Mouse (Mus musculus): Measurements from ENCODE around the gene Ctnnd1. TPM values are rescaled to one million over a fixed set of nuclear protein-coding genes. Genes with fewer than 3 reads are reported as not detected.

Gene Ctnnd1
- total and polyA plus RNA-seq, 3 experiments = 11.5 to 31.6 TPM; not detected in 1

GRCm38 (mm10) chr2:84626366-84626975 lies 24.1 kb downstream of the Ctnnd1 start:
- Histone ChIP-seq H3K9me3 (replicated peaks; ENCODE audit: insufficient read depth, low read length) (no peaks in the 10 kb centered on the region), H3K4me1 (ENCODE audit: control insufficient read depth in 1 of 2, insufficient read depth in 2 of 2, low read length in 2 of 2) (peaks cover 8% of the 10 kb centered on the region in 2 experiments; a peak in 3 of 4 replicates), H3K27ac (ENCODE audit: control insufficient read depth, low read depth, low read length) (no peak overlapping the region), H3K27me3 (ENCODE audit: control insufficient read depth in 1 of 2, insufficient read depth in 2 of 2, low read length in 2 of 2) (no peaks in the 10 kb centered on the region), H3K79me2 (ENCODE audit: control insufficient read depth, insufficient read depth, low read length, poor library complexity) (peaks cover 7% of the 10 kb centered on the region; the same call in 1 of the 2 replicates), H3K4me3 (ENCODE audit: control insufficient read depth in 1 of 2, insufficient read depth in 1 of 2, low read depth in 2 of 2, low read length in 2 of 2) (no peak overlapping the region), H3K9ac (ENCODE audit: control insufficient read depth, low read depth, low read length, poor library complexity, severe bottlenecking) (no peak overlapping the region), H3K36me3 (ENCODE audit: control insufficient read depth in 1 of 2, insufficient read depth in 2 of 2, low read length in 2 of 2) (peaks cover 0 to 18% of the 10 kb centered on the region in 2 experiments; a peak in 2 of 4 replicates)
- no peak for DNase-seq (ENCODE audit: low read depth, low spot score)
- TF ChIP-seq RCOR1 (IDR thresholded peaks at IDR 0.05; ENCODE audit: low read depth, low read length) (no peak), RAD21 (IDR thresholded peaks at IDR 0.05; ENCODE audit: low read depth, low read length) (no peak)

GRCm38 (mm10) chr2:84624201-84624600 lies 26.4 kb downstream of the Ctnnd1 start:
- H3K79me2 ChIP-seq (ENCODE audit: control insufficient read depth, insufficient read depth, low read length, poor library complexity) = peaks cover 6% of the 10 kb centered on the region; the same call in 1 of the 2 replicates
- H3K9ac ChIP-seq (ENCODE audit: control insufficient read depth, low read depth, low read length, poor library complexity, severe bottlenecking) = no peak overlapping the region
- H3K9me3 ChIP-seq (replicated peaks; ENCODE audit: insufficient read depth, low read length) = no peaks in the 10 kb centered on the region
- H3K36me3 ChIP-seq (ENCODE audit: control insufficient read depth in 1 of 2, insufficient read depth in 2 of 2, low read length in 2 of 2) = peaks cover 3 to 31% of the 10 kb centered on the region in 2 experiments; a peak in 3 of 4 replicates
- H3K4me3 ChIP-seq (ENCODE audit: control insufficient read depth in 1 of 2, insufficient read depth in 1 of 2, low read depth in 2 of 2, low read length in 2 of 2) = no peak overlapping the region
- no peak overlapping the region for H3K27ac ChIP-seq (ENCODE audit: control insufficient read depth, low read depth, low read length)
- no peak for DNase-seq (ENCODE audit: low read depth, low spot score)
- TF ChIP-seq GABPA (IDR thresholded peaks at IDR 0.05; ENCODE audit: low read depth, low read length) = no peak
- no peak for TF ChIP-seq SIN3A (IDR thresholded peaks at IDR 0.05; ENCODE audit: low read length)
- no peak for TF ChIP-seq ZC3H11A (IDR thresholded peaks at IDR 0.05; ENCODE audit: low read depth, low read length)
- TF ChIP-seq TBP (IDR thresholded peaks at IDR 0.05; ENCODE audit: low read depth, low read length) = no peak
- no peak for TF ChIP-seq GATA1 (IDR thresholded peaks at IDR 0.05; ENCODE audit: low read depth, low read length)
- TF ChIP-seq SMC3 (IDR thresholded peaks at IDR 0.05; ENCODE audit: low read depth, low read length) = no peak
- no peak for TF ChIP-seq HCFC1 (IDR thresholded peaks at IDR 0.05; ENCODE audit: low read depth, low read length)
- no peak for TF ChIP-seq RCOR1 (IDR thresholded peaks at IDR 0.05; ENCODE audit: low read depth, low read length)
- TF ChIP-seq ZMIZ1 (IDR thresholded peaks at IDR 0.05; ENCODE audit: low read depth, low read length) = no peak
- TF ChIP-seq MAX (IDR thresholded peaks at IDR 0.05; ENCODE audit: low read length) = no peak
- TF ChIP-seq USF2 (IDR thresholded peaks at IDR 0.05; ENCODE audit: borderline replicate concordance in 1 of 2, insufficient read depth in 1 of 2, low read depth in 1 of 2, low read length in 2 of 2) = no peak
- TF ChIP-seq POLR2AphosphoS2 (IDR thresholded peaks at IDR 0.05; ENCODE audit: low read length) = no peak
- TF ChIP-seq NELFE (IDR thresholded peaks at IDR 0.05; ENCODE audit: low read depth, low read length) = no peak
- no peak for TF ChIP-seq TCF12 (IDR thresholded peaks at IDR 0.05; ENCODE audit: low read depth, low read length)
- H3K4me1 ChIP-seq (ENCODE audit: control insufficient read depth in 1 of 2, insufficient read depth in 2 of 2, low read length in 2 of 2) = peaks cover 10 to 15% of the 10 kb centered on the region in 2 experiments
- H3K27me3 ChIP-seq (ENCODE audit: control insufficient read depth in 1 of 2, insufficient read depth in 2 of 2, low read length in 2 of 2) = no peaks in the 10 kb centered on the region
